Mouse (Mus musculus) bone marrow macrophage, adult 2 months (primary cell): Measurements from ENCODE around the gene Pecam1. TPM values are rescaled to one million over a fixed set of nuclear protein-coding genes. Genes with fewer than 3 reads are reported as not detected.
"Not testable (repeated sequence)": the region's sequence is repeated elsewhere in the genome, so short reads cannot be mapped to it uniquely, and the experiment has no call there.

Source experiments
- H3K27ac ChIP-seq: 2 replicates; pipeline ENCODE4 v1.5.1; 2012; ENCODE audit warnings: low read depth, low read length; ENCODE audit not compliant: insufficient read depth
- H3K4me1 ChIP-seq: 2 replicates; pipeline ENCODE4 v1.6.1; 2012; ENCODE audit warnings: low read length; ENCODE audit not compliant: control insufficient read depth, insufficient read depth
- H3K4me3 ChIP-seq: 2 replicates; pipeline ENCODE4 v1.5.1; 2012; ENCODE audit warnings: mild to moderate bottlenecking, low read length, moderate library complexity; ENCODE audit not compliant: insufficient read depth
- CTCF ChIP-seq: IDR thresholded peaks from 2 replicates; pipeline ENCODE4 v1.5.1; 2012; ENCODE audit warnings: low read depth, mild to moderate bottlenecking, low read length, moderate library complexity
- POLR2A ChIP-seq: IDR thresholded peaks from 2 replicates; pipeline ENCODE4 v1.6.1; 2012; ENCODE audit warnings: mild to moderate bottlenecking, low read depth, low read length, borderline replicate concordance
- polyA plus RNA-seq: library from polyadenylated mRNA; stranded (reverse); fragments of >200 nt; gene quantifications from 2 replicates; pipeline ENCODE4 v1.2.4, GENCODE M21; 2012; ENCODE audit not compliant: missing spikeins, insufficient read depth, insufficient read length

Gene Pecam1
- polyA plus RNA-seq, 1 experiment: 4.8 TPM

DNA sequence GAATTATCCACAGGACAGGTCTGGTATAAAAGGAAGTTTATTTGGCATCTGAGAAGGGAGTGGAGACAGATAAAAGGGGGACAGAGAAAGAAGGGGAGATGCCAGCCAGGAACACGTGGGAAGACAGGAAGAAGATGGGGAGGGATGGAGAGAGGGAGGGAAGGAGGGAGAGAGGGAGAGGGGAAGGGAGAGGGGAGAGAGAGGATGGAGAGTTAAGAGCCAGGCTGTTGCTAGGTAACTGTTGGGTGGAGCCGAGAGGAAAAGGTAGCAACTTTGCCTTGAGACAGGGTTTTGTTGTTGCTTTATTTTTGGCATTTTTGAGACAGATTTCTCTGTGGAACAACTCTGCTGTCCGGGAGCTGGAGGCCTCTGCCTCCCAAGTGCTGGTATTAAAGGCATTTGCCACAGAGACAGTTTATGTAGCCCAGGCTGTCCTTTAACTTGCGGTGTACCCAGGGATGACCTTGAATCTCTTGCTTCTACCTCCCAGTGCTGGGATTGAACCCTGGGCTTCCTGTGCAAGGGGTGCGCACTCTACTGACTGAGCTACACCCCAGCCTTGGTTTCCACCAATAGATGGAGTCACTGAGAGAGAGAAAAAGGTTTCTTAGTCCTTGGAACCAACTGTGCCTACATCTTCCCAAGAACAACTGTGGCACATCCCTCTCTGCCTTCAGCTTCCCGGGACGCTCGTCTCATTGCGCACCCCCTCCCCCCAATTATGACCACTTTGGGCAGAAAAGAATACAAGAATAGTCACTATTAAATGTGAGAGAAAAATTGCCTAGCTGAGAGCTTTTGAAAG, 111.7 kb downstream of the Pecam1 start:
- Histone ChIP-seq H3K27ac (no peak overlapping the region), H3K4me1 (no peaks in the 10 kb centered on the region), H3K4me3 (no peak overlapping the region)
- TF ChIP-seq CTCF (no peak), POLR2A (no peak)

DNA sequence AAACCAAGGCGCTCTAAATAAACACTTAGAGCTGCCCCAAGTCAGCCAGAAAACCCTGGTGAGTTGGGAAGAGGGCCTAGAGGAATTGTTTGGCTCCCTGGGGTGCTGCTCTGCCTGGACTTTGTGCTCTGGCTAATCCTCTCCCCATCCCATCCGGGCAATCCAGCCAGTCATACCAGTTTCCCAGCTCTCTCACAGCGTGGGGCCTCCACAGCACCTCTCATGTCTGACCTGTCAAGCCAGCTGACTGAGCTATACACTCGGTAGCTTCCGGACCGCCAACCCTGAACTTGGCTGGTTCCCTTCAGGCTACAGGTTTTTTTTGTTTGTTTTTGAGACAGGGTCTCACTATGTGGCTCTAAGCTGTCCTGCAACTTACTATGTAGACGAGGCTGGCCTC, 112.7 kb downstream of the Pecam1 start:
- Histone ChIP-seq H3K4me3 (no peak overlapping the region), H3K27ac (no peak overlapping the region), H3K4me1 (no peaks in the 10 kb centered on the region)
- TF ChIP-seq POLR2A: no peak
- no peak for TF ChIP-seq CTCF

DNA sequence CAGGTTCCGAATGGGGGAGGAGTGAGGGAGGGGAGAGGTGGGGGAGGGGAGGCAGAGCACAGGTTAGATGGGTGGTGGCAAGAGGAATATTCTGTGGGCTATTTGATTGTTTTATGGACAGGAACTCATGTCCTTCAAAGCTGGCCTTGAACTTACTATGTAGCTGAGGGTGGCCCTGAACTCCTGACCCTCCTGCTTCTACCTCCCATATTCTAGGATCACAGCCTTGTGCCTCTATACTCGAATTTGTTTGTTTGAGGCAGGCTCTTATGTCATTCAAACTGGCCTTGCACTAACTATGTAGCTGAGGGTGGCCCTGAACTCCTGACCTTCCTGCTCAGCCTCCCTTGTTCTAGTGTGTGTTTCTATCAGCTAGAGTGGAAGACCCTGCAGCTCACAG, 114.5 kb downstream of the Pecam1 start:
- Histone ChIP-seq H3K4me3 (no peak overlapping the region), H3K4me1 (no peaks in the 10 kb centered on the region), H3K27ac (no peak overlapping the region)
- TF ChIP-seq CTCF: no peak
- no peak for TF ChIP-seq POLR2A

DNA sequence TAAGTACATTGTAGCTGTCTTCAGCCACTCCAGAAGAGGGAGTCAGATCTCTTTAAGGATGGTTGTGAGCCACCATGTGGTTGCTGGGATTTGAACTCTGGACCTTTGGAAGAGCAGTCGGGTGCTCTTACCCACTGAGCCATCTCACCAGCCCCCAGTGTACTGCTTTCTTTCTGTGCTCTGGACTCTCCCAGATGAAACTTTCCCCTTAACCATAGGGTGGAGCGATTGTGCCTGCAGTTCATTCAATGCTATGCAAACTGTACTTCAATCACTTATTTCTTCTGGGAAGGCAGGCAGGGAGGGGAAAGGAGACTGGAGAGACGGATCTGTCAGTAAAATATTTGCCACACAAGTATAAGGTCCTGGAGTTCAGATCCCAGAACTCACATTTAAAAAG, 116.3 kb downstream of the Pecam1 start:
- H3K4me1 ChIP-seq: not testable (repeated sequence)

DNA sequence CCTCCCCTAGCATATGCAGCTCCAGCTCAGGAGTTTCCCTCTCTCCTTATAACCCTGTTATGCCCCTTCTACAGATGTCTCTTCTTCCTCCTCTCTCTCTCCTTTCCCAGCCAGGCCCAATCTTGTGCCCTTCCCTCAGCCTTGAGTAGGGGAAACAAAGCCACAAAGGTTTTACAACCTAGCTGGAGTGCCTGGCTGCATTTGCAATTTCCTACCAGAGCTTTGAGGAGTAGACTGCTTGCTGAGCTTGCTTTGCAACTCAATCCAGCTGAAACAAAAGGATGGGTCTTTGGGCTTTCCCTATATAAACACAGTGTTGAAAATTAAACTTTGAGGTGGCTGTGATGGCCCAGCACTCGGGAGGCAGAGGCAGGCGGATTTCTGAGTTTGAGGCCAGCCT, 117.0 kb downstream of the Pecam1 start:
- H3K4me3 ChIP-seq: no peak overlapping the region
- H3K27ac ChIP-seq: no peak overlapping the region
- H3K4me1 ChIP-seq: no peaks in the 10 kb centered on the region
- no peak for TF ChIP-seq POLR2A

More for the DNA sequence above, 116.3 kb downstream of the Pecam1 start:
- not testable (repeated sequence) for H3K27ac ChIP-seq, H3K4me3 ChIP-seq

DNA sequence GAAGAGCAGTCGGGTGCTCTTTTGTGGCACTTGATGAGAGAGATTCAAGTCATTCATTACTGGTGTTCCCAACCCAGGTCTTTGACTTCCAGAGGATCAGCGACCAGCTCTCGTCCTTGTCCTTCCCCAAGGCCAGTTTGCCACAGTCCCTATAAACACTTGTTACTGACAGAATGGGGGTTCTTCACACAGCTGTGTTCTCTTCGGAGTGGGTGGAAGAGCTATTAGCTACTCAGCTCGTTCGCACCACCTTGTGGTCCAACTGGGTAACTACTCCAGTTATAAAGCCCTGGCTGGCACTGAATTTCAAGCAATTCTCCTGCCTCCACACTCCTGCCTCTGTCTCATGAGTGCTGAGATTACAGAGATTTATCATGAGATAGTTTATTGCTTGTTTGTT, 122.7 kb downstream of the Pecam1 start:
- TF ChIP-seq POLR2A: no peak
- peak; percentile 52 for TF ChIP-seq CTCF
- Histone ChIP-seq H3K27ac (no peak overlapping the region), H3K4me3 (no peak overlapping the region), H3K4me1 (peaks cover 13% of the 10 kb centered on the region)

DNA sequence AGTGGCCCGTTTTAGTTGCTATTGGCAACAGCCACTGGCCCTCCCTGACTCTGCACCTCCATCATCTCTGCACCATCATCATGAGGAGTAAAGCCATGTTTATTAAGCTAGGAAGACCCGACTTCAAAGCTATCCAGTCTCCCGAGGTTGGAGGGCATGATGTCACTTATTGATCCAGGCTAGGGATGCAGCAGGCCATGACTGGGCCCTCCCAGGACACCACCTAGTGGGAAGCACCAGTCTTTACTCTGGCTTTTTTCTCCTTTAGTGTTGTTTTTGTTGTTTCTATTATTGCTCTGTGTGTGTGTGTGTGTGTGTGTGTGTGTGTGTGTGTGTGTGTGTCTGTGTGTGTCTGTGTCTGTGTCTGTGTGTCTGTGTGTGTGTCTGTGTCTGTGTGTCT, 124.9 kb downstream of the Pecam1 start:
- Histone ChIP-seq H3K4me3 (no peak overlapping the region), H3K27ac (no peak overlapping the region), H3K4me1 (peaks cover 21% of the 10 kb centered on the region)
- TF ChIP-seq POLR2A (no peak), CTCF (no peak)

DNA sequence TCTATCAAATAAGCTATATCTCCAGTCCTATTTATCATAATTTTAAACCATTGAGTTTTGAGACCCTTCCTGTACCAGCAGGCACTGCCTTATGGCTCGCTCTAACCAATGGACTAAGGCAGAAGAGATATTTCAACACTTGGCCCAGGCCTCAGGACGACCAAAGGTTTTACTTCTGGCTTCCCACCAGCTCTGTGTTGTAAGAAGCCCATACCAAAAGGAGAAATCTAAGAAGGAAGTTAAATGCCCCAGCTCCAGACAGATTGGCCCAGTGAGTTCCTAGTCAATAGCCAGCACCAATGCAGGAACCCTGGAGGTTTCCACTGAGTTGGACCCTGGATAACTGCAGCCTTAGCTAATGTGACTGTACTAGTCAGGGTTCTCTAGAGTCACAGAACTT, 126.8 kb downstream of the Pecam1 start:
- Histone ChIP-seq H3K4me1 (peaks cover 21% of the 10 kb centered on the region), H3K4me3 (no peak overlapping the region), H3K27ac (peak overlapping the region; percentile 29)
- TF ChIP-seq CTCF (no peak), POLR2A (no peak)

DNA sequence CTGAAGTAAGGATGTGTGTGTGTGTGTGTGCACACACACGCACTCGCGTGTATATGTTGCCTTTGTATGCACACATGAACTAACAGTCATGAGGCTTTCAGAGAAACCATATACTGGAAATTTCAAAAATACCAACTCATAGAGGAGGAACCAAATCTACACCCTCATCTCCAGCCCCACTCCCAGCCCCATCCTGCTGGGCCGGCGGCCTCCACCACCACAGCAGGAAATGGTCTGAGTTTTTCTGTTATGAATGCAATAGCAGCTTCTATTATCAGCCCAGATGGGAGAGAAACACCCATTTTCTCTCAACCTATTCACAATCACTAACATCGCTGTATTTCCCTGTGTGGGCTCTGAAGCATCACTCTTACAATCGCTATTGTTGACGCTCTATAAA, 128.4 kb downstream of the Pecam1 start:
- Histone ChIP-seq H3K4me3 (no peak overlapping the region), H3K4me1 (peaks cover 27% of the 10 kb centered on the region), H3K27ac (no peak overlapping the region)
- TF ChIP-seq CTCF: no peak
- no peak for TF ChIP-seq POLR2A

DNA sequence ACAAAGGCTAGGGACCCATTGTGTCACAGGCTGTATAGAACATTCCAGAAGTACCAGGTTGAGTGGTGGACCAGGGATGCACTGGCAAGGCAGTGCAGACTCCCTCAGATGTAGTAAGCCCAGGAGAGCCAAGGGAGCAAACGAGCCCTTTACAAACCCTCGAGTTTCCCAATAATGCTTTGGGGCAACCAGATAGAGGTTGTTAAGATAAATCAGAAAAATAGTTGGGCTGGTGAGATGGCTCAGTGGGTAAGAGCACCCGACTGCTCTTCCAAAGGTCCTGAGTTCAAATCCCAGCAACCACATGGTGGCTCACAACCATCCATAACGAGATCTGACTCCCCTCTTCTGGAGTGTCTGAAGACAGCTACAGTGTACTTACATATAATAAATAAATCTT, 131.7 kb downstream of the Pecam1 start:
- peaks cover 37% of the 10 kb centered on the region for H3K4me1 ChIP-seq

More for the DNA sequence above, 131.7 kb downstream of the Pecam1 start:
- H3K4me3 ChIP-seq, H3K27ac ChIP-seq: not testable (repeated sequence)
